Mouse (Mus musculus): ENCODE data around the gene Glrx2. TPM values are rescaled to one million over a fixed set of nuclear protein-coding genes. Genes with fewer than 3 reads are reported as not detected.
"Not testable (repeated sequence)": the region's sequence is repeated elsewhere in the genome, so short reads cannot be mapped to it uniquely, and the experiment has no call there.

Gene Glrx2
- polyA plus RNA-seq (2015; fragmentation: Nextera tagmentation; extraction: Ambion mirVana), result 135 and 140 TPM in 2 replicates

DNA sequence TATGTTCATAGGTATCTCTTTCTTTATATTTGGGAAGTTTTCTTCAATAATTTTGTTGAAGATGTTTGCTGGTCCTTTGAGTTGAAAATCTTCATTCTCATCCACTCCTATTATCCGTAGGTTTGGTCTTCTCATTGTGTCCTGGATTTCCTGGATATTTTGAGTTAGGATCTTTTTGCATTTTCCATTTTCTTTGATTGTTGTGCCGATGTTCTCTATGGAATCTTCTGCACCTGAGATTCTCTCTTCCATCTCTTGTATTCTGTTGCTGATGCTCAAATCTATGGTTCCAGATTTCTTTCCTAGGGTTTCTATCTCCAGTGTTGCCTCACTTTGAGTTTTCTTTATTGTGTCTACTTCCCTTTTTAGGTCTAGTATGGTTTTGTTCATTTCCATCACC lies at the start of gene Glrx2:
Gene Glrx2 (plus strand): TSS at position 301 of the 400 bp plus-strand sequence.
- not testable (repeated sequence) for H3K27ac ChIP-seq; H3K4me1 ChIP-seq (replicated peaks); H3K9ac ChIP-seq (replicated peaks); H3K36me3 ChIP-seq; H3K27me3 ChIP-seq; ATAC-seq; H3K4me3 ChIP-seq (replicated peaks); H3K4me2 ChIP-seq (replicated peaks); H3K9me3 ChIP-seq
- no CpG with 5 or more reads among the region's 2 CpGs for whole genome bisulfite sequencing

DNA sequence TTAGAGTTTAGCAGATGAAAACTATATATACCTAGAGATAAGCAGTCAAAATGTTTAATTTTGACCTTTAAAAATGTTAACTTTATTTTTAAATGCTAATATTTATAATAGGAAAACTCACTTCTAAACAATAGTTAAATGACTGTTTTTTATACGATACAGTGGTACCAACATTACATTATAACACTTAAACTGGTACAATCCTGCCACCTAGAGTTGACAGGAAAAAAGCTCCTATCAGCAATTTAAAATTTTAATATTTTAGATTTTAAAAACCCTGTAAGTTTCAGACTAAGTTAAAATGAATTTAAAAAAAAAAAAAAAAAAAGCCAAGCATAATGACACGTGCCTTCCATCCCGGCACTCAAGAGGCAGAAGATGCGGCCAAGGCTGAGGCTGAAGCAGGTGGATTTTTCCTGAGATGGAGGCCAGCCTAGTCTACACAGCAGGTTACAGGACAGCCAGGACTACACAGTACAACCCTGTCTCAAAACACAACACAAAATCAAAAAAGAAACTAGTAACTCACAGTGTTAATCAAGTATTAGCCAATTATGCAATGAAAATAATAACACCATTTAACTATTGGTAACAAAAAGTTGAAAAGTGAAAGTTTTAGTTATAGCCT lies 40.3 kb upstream of the Glrx2 start:
- no peak overlapping the region for H3K4me2 ChIP-seq (replicated peaks)
- no peaks in the 10 kb centered on the region for H3K4me1 ChIP-seq (replicated peaks)
- H3K27me3 ChIP-seq, result no peaks in the 10 kb centered on the region
- no peak overlapping the region for H3K4me3 ChIP-seq (replicated peaks)
- H3K36me3 ChIP-seq, result peaks cover 28% of the 10 kb centered on the region
- 94% methylated on average over 4 of the region's 4 CpGs for WGBS
- H3K27ac ChIP-seq, result no peak overlapping the region
- H3K9me3 ChIP-seq, result no peaks in the 10 kb centered on the region
- H3K9ac ChIP-seq (replicated peaks), result no peak overlapping the region
- ATAC-seq, result no peak

DNA sequence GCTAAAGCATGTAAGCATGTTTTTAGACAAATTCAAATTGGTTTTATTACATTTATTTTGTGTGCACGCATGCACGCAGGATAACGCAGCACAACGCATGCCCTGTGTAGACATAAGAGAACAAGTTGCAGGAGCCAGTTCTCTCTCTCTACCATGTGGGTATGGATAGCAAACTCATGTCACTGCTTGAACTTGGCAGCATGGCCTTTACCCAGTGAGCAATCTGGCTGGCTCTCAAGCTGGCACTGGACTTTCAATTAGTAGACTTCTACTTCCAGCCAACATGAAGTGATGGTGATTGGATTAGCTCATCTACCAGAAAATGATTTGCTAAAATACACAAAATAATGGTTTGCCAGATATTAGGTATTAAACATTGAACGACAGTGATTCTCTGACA lies 35.0 kb upstream of the Glrx2 start:
- Histone ChIP-seq H3K27me3 (no peaks in the 10 kb centered on the region), H3K36me3 (peaks cover 25% of the 10 kb centered on the region), H3K9me3 (no peaks in the 10 kb centered on the region), H3K4me3 (replicated peaks) (no peak overlapping the region), H3K27ac (no peak overlapping the region), H3K4me1 (replicated peaks) (no peaks in the 10 kb centered on the region), H3K4me2 (replicated peaks) (no peak overlapping the region), H3K9ac (replicated peaks) (no peak overlapping the region)
- no peak for ATAC-seq
- 97% methylated on average over 5 of the region's 5 CpGs for WGBS

DNA sequence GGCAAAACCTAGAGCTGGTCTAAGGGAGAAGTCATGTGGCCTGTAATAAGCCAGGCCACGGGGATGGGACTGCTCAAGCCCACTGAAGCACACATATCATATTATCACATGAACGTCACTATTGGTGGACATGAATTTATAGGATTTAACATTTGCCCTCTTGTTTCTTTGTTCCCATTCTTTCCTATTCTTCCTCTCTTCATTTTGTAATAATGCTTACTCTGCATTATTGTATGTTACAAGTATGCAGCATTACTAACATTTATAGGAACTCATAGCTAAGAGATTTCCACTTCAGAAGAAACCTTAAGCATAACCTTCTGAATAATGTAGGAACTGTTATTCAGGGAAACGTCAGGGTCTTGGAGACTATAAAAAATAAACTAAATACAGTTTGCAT lies 31.3 kb upstream of the Glrx2 start:
- Histone ChIP-seq H3K4me2 (replicated peaks) (no peak overlapping the region), H3K27ac (no peak overlapping the region), H3K4me1 (replicated peaks) (no peaks in the 10 kb centered on the region), H3K9ac (replicated peaks) (no peak overlapping the region), H3K9me3 (no peaks in the 10 kb centered on the region), H3K27me3 (no peaks in the 10 kb centered on the region), H3K4me3 (replicated peaks) (no peak overlapping the region), H3K36me3 (peaks cover 34% of the 10 kb centered on the region)
- no peak for ATAC-seq
- 82% methylated on average over 3 of the region's 3 CpGs for WGBS

DNA sequence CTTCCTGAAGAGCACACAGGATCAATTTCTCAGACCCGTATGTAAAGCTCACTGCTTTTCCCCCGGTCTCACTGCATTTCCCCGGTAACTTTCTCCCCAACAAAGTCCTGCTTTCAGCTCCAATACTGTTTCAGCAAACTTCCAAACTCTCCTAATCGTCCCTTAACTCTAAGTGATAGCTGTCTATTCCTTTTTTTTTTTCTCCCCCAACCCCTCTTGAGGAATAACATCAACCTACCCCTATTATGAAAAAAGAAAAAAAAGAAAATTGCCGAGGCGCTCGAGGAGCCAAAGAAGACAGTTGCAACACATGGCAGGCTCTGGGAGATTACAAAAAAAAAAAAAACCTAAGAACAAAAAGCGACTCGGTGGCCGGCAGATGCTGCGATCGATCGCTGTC lies 14.4 kb upstream of the Glrx2 start:
- peak overlapping the region; percentile 92; the same call in 1 of the 2 replicates for H3K27ac ChIP-seq
- ATAC-seq, result no peak
- under 1% methylated on average over 13 of the region's 13 CpGs for WGBS
- H3K27me3 ChIP-seq, result no peaks in the 10 kb centered on the region
- H3K4me3 ChIP-seq (replicated peaks), result peak overlapping the region; percentile 88
- peak overlapping the region; percentile 94 for H3K9ac ChIP-seq (replicated peaks)
- no peaks in the 10 kb centered on the region for H3K9me3 ChIP-seq
- H3K4me2 ChIP-seq (replicated peaks), result peak overlapping the region; percentile 68
- peaks cover 11% of the 10 kb centered on the region for H3K36me3 ChIP-seq
- peaks cover 16% of the 10 kb centered on the region for H3K4me1 ChIP-seq (replicated peaks)

DNA sequence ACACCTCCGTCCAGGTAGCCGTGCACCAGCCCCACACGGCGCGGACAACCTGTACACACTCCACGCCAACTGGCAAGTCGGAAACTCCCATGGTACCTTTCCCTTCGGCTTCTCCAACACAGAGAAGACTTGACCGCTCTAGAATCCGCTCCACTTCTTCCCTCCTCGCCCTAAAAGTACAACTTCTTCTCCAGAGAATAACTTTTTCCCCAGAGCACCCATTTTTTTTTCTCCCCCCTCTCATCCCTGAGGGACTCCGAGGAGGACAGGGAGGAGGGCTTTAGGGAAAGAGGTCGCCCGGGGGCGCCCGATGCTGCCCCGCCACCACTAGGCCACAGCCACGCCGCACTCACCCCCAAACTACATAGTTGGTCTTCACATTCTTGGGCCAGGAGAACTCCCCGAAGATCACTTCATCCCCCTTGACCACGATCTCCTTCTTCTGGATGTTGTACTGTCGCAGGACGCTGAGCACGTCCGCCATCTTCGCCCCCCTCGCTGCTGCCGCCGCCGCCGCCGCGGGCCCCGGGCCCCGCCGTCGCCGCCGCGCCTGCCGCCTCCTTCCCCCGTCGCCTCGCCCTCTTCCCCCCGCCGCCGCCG lies 13.9 kb upstream of the Glrx2 start:
- peak; percentile 84 for ATAC-seq
- under 1% methylated on average over 37 of the region's 48 CpGs for WGBS
- H3K27ac ChIP-seq, result peak overlapping the region; percentile 92
- peaks cover 16% of the 10 kb centered on the region for H3K4me1 ChIP-seq (replicated peaks)
- H3K4me3 ChIP-seq (replicated peaks), result peak overlapping the region; percentile 88
- H3K36me3 ChIP-seq, result peaks cover 7% of the 10 kb centered on the region
- H3K9me3 ChIP-seq, result no peaks in the 10 kb centered on the region
- H3K27me3 ChIP-seq, result no peaks in the 10 kb centered on the region
- H3K4me2 ChIP-seq (replicated peaks), result peak overlapping the region; percentile 68
- peak overlapping the region; percentile 94 for H3K9ac ChIP-seq (replicated peaks)

DNA sequence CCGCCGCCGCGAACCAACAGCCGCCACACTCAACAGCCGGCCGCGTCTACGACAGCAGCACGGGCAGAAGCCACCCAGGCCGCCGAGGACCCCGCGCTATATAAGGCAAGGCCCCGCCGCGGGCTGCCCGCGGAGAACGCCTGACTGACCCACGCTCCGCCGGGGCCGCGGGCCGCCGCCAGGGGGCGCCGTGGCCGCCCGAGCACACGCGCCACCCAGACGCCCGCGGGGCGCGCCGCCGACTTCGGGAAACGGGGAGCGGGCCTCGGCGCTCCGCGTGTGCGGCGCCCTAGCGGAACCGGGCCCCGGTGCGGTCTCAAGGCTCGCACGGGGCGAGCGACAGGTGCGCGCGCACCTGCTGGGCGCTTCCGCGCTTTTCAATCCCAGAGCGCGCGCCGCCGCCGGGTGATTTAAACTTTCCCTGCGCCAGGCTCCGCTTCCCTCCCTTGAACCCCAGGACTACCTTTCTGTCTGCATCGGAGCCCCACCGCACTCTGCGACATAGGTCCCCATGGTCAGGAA lies 13.3 kb upstream of the Glrx2 start, which contains the start of gene Cdc73:
Gene Cdc73 (minus strand): TSS at position 153 of the 522 bp plus-strand sequence.
- Histone ChIP-seq H3K36me3 (peaks cover 5% of the 10 kb centered on the region; the same call in 1 of the 2 replicates), H3K9ac (replicated peaks) (peak within 1 kb of the TSS; percentile 94), H3K27ac (peak within 1 kb of the TSS; percentile 92), H3K27me3 (no peaks in the 10 kb centered on the region), H3K4me1 (replicated peaks) (peaks cover 16% of the 10 kb centered on the region), H3K9me3 (no peaks in the 10 kb centered on the region), H3K4me3 (replicated peaks) (peak within 1 kb of the TSS; percentile 88), H3K4me2 (replicated peaks) (peak within 1 kb of the TSS; percentile 68)
- ATAC-seq, result peak; percentile 100
- WGBS, result under 1% methylated on average over 64 of the region's 74 CpGs

DNA sequence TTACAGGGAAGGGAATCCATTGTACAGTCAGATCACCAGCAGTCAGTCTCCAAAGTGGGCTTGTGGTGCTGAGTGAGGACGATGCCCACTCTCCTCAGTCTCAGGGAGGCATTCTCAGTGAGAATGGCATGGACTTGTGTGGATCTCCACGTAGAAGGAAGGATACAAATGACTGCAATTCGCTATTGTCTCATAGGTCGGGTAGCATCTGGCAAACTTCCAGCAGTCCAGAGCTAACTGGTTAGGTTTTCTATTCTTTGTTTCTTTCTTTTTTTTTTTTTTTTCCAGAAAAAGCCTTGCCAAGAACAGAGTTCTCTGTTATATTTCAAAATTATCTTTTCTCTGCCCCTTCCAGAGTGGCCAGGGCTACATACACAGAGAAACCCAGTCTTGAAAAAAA lies 9.1 kb upstream of the Glrx2 start:
- Histone ChIP-seq H3K27me3 (no peaks in the 10 kb centered on the region), H3K4me2 (replicated peaks) (no peak overlapping the region)
- 62% methylated on average over 4 of the region's 4 CpGs for WGBS

DNA sequence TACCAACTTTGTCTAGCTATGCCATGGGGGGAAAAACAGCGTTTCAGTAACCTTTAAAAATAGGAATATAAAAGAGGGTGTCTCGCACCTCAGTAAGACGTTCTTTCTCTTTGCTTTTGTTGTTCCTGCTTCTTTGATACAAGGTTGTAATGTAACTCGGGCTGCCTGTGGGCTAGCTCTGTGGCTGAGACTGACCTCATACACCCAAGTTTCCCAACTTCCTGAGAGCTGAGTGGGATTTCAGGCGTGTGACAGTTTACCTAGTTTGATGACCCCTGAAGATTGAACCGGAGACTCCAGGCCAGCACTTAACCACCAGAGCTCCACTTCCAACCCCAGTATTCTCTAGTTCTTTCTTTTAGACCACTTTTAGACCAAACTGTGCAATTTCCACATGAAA lies 7.8 kb upstream of the Glrx2 start:
- Histone ChIP-seq H3K4me1 (replicated peaks) (no peaks in the 10 kb centered on the region; the same call in 1 of the 2 replicates), H3K9me3 (no peaks in the 10 kb centered on the region), H3K4me2 (replicated peaks) (no peak overlapping the region), H3K36me3 (no peaks in the 10 kb centered on the region), H3K27ac (no peak overlapping the region), H3K9ac (replicated peaks) (no peak overlapping the region), H3K4me3 (replicated peaks) (no peak overlapping the region), H3K27me3 (no peaks in the 10 kb centered on the region)
- WGBS, result 81% methylated on average over 6 of the region's 6 CpGs
- no peak for ATAC-seq

More for the DNA sequence above, 9.1 kb upstream of the Glrx2 start:
- Histone ChIP-seq H3K4me1 (replicated peaks) (no peaks in the 10 kb centered on the region; the same call in 1 of the 2 replicates), H3K4me3 (replicated peaks) (no peak overlapping the region), H3K9me3 (no peaks in the 10 kb centered on the region), H3K9ac (replicated peaks) (no peak overlapping the region), H3K27ac (no peak overlapping the region), H3K36me3 (no peaks in the 10 kb centered on the region)
- ATAC-seq, result no peak

DNA sequence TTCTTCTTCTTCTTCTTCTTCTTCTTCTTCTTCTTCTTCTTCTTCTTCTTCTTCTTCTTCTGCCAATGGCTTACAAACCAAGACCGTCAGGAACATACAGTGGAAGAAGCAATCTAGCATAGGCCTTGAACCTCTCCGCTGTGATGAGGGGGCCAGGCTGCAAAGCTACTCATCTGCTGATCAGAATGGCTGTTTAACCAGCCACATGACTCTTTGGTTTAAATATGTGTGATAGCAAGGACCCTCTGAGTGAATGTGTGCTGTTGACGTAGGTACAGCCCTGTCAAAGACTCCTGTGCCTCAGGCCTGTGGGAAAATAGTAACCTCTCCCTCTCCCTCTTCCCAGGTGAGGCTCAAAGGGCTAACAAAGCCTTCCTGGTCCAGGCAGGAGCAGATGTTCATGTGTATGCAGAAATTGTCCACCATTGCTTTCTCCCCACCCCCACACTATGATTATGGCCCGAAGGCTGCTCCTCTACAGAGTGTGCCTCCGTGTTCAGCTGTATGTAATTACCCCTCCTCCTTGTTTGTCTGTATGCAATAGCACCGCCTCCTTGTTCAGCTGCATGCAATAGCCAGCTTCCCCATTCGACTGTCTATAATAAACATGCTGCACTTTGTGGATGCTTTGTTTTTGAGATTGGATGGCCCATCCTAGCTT lies 6.0 kb upstream of the Glrx2 start:
- ATAC-seq, result peak; percentile 71
- Histone ChIP-seq H3K36me3 (no peaks in the 10 kb centered on the region), H3K9ac (replicated peaks) (no peak overlapping the region), H3K27me3 (no peaks in the 10 kb centered on the region), H3K4me3 (replicated peaks) (no peak overlapping the region), H3K4me1 (replicated peaks) (no peaks in the 10 kb centered on the region), H3K9me3 (no peaks in the 10 kb centered on the region), H3K27ac (no peak overlapping the region), H3K4me2 (replicated peaks) (no peak overlapping the region)
- WGBS, result 74% methylated on average over 7 of the region's 7 CpGs

DNA sequence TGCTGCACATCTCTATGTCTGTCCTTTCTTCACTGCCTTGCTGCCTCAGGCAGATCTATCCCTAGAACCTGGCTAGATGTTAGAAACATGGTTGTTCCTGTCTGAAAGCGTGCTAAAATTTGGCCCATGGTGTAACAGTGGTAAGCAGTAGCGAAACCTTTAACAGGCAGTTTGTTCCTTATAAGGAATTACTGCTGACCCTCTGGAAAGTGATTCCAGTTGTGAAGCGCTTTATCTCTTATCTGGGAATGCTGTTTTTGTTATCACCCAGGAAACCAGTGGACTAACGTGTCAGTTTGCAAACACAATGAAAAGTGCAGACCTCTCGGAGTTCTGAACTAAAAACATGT lies 5.5 kb upstream of the Glrx2 start:
- no peak overlapping the region for H3K4me2 ChIP-seq (replicated peaks)
- WGBS, result 86% methylated on average over 5 of the region's 5 CpGs
- H3K4me3 ChIP-seq (replicated peaks), result no peak overlapping the region
- no peak overlapping the region for H3K27ac ChIP-seq
- no peak for ATAC-seq
- no peak overlapping the region for H3K9ac ChIP-seq (replicated peaks)
- H3K4me1 ChIP-seq (replicated peaks), result no peaks in the 10 kb centered on the region
- no peaks in the 10 kb centered on the region for H3K9me3 ChIP-seq
- H3K27me3 ChIP-seq, result no peaks in the 10 kb centered on the region
- H3K36me3 ChIP-seq, result no peaks in the 10 kb centered on the region

DNA sequence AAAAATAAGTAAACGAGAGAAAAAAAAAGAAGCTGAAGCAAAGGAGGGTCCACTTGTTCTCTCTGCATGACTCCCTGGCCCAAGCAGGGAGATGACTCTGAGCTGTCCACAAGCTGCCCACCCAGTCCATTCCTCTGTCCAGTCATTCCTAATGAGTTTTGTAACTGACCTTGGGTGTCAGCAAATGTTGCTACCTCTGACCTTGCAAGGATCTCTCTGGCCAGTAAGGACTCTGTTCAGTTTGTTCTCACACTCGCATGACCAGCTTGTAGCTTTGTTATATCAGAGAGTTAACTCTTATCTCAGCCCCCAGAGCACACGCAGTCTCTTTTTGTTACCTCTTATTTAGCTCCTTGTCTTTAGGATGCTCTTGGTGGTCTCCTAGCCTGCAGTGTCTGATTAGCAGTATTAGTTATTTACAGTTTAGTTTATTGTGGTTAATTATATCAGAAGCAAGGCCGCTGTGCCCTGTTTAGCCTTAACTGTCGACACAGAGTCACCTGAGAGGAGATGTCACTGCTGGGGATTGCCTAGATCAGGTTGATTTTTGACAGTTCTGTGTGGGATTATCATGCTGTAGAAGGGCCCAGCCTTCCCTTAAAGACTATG lies 8.4 kb downstream of the Glrx2 start:
- WGBS, result 92% methylated on average over 5 of the region's 5 CpGs
- no peak for ATAC-seq
- Histone ChIP-seq H3K4me1 (replicated peaks) (no peaks in the 10 kb centered on the region), H3K9ac (replicated peaks) (no peak overlapping the region), H3K27ac (no peak overlapping the region), H3K4me2 (replicated peaks) (no peak overlapping the region), H3K9me3 (no peaks in the 10 kb centered on the region), H3K36me3 (no peaks in the 10 kb centered on the region), H3K4me3 (replicated peaks) (no peak overlapping the region), H3K27me3 (no peaks in the 10 kb centered on the region)

Data from midbrain, embryonic 13.5 days (tissue).